Mouse (Mus musculus) liver, embryonic 14.5 days (tissue): ENCODE results near the gene Nrarp. TPM values are rescaled to one million over a fixed set of nuclear protein-coding genes. Genes with fewer than 3 reads are reported as not detected.

Experiments
- ATAC-seq: fragments of 200-750 bp; cut with Nextera tagmentation; 2 replicates; pipeline ENCODE4 v1.8.0; 2017; ENCODE audit warnings: moderate number of reproducible peaks, mild to moderate bottlenecking, moderate library complexity; ENCODE audit not compliant: insufficient read depth
- DNase-seq, 3 experiments: peaks; one replicate each; pipeline ENCODE4 v3.0.0-alpha.2; 2012 to 2013; ENCODE audit warnings: low read depth in 3 of 3, low spot score in 3 of 3
- H3K27ac ChIP-seq: fragments of 300-500 bp; sonication (generic); 2 replicates; pipeline ENCODE4 v1.5.1; 2014; ENCODE audit warnings: moderate library complexity, mild to moderate bottlenecking, control low read depth, inconsistent platforms
- H3K27me3 ChIP-seq: fragments of 300-500 bp; sonication (generic); 2 replicates; pipeline ENCODE4 v1.6.1; 2014; ENCODE audit warnings: mild to moderate bottlenecking, low read length, moderate library complexity; ENCODE audit not compliant: control insufficient read depth, insufficient read depth
- H3K36me3 ChIP-seq: fragments of 300-500 bp; sonication (generic); replicated peaks from 2 replicates; pipeline ENCODE4 v1.6.1; 2014; ENCODE audit warnings: low read depth; ENCODE audit not compliant: control insufficient read depth, insufficient read depth
- H3K4me1 ChIP-seq, 2 experiments: fragments of 200-500 bp in 1 of 2; fragments of 300-500 bp in 1 of 2; sonication (generic) in 1 of 2; replicated peaks; 2 replicates each; pipeline ENCODE4 v1.6.1; 2012 to 2014; ENCODE audit warnings: antibody characterized with exemption in 1 of 2, inconsistent platforms in 1 of 2, low read length in 1 of 2; ENCODE audit not compliant: control insufficient read depth in 2 of 2, insufficient read depth in 2 of 2
- H3K4me2 ChIP-seq: fragments of 300-500 bp; sonication (generic); 2 replicates; pipeline ENCODE4 v1.6.1; 2014; ENCODE audit warnings: low read depth, mild to moderate bottlenecking, control low read depth, moderate library complexity
- H3K4me3 ChIP-seq, 2 experiments: fragments of 200-500 bp in 1 of 2; fragments of 300-500 bp in 1 of 2; sonication (generic) in 1 of 2; 2 replicates each; pipeline ENCODE4 v1.5.1; 2012 to 2014; ENCODE audit warnings: low read depth in 2 of 2, low read length in 2 of 2, mild to moderate bottlenecking in 2 of 2, control low read depth in 1 of 2, inconsistent platforms in 1 of 2, moderate library complexity in 1 of 2; ENCODE audit not compliant: insufficient read depth in 1 of 2
- H3K9ac ChIP-seq: fragments of 300-500 bp; sonication (generic); replicated peaks from 2 replicates; pipeline ENCODE4 v1.6.1; 2014; ENCODE audit warnings: mild to moderate bottlenecking, control low read depth, moderate library complexity
- H3K9me3 ChIP-seq: fragments of 300-500 bp; sonication (generic); 2 replicates; pipeline ENCODE4 v1.6.1; 2016; ENCODE audit warnings: low read length, mixed read lengths; ENCODE audit not compliant: control insufficient read depth
- CTCF ChIP-seq: IDR thresholded peaks from 2 replicates; pipeline ENCODE4 v1.5.1; 2016; ENCODE audit warnings: antibody characterized with exemption, low read depth, control low read depth
- EP300 ChIP-seq: IDR thresholded peaks from 2 replicates; pipeline ENCODE4 v1.6.1; 2016; ENCODE audit warnings: antibody characterized with exemption, low read depth
- WGBS: fragments of 180-500 bp; shearing (Covaris S2); extraction: QIAGEN DNeasy Blood & Tissue Kit; methylation state at CpG from one replicate; pipeline ENCODE4 v1.1.7; 2014; ENCODE audit not compliant: insufficient replicate concordance; 5-methylcytosine and 5-hydroxymethylcytosine counted together
- polyA plus RNA-seq, 2 experiments: library from polyadenylated mRNA; depleted of rRNA in 1 of 2; stranded (reverse) in 1 of 2; unstranded in 1 of 2; fragments of >200 nt; fragmentation: Nextera tagmentation in 1 of 2; extraction: Ambion mirVana in 1 of 2; gene quantifications; 2 replicates each; pipeline versions ENCODE4 v1.2.1 to v1.2.3; 2012 to 2014

Nrarp gene
- polyA plus RNA-seq, 2 experiments = 1.8 to 3.9 TPM

DNA sequence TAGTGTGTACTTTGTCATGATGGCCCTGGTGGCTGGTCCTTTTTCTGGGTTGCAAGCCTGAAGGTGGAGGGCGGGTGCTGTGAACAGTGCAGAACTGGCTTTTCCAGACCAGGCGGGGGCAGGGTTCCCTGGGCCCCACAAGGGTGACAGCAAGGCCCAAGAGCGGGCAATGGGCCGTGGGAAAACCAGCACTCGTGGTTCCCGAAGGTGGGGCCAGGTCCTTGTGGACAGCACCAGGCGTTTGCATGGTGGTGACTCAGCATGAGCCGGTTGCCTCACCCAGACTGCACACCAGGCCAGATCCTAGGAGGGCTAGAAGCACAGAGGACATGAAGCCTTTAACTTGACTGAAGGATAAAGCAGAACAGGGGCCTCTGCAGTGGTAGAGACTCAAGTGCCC is 7.9 kb upstream of the Nrarp start:
- H3K27ac ChIP-seq = no peak overlapping the region
- no peaks in the 10 kb centered on the region for H3K27me3 ChIP-seq
- 32% methylated on average over 8 of the region's 8 CpGs for WGBS
- TF ChIP-seq EP300 = no peak
- TF ChIP-seq CTCF = no peak
- no peaks in the 10 kb centered on the region for H3K36me3 ChIP-seq
- ATAC-seq (no peak), DNase-seq (no peak)
- no peak overlapping the region for H3K4me2 ChIP-seq
- H3K9me3 ChIP-seq = no peaks in the 10 kb centered on the region
- no peak overlapping the region for H3K9ac ChIP-seq
- no peak overlapping the region for H3K4me3 ChIP-seq
- peaks cover 29 to 42% of the 10 kb centered on the region in 2 experiments for H3K4me1 ChIP-seq

DNA sequence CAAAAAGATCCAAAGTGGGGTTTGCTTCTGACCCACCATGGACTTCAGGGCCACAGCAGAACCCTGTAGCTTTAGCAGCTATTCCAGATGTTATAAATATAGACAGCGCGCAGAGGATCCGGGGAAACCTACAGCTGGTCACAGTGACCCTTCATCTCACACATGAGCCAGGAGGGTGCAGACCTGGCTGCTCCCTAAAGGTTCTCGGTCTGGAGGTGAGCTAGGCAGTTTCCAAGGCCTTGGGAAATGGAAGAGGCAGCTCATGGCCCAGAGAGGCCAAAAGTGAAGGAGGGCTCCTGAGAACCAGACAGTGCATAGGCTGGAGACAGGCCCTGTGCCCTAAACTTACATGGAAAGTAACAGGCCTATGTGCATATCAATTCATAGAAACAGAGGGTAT is 6.7 kb upstream of the Nrarp start:
- peaks cover 27 to 42% of the 10 kb centered on the region in 2 experiments for H3K4me1 ChIP-seq
- DNase-seq = no peak

DNA sequence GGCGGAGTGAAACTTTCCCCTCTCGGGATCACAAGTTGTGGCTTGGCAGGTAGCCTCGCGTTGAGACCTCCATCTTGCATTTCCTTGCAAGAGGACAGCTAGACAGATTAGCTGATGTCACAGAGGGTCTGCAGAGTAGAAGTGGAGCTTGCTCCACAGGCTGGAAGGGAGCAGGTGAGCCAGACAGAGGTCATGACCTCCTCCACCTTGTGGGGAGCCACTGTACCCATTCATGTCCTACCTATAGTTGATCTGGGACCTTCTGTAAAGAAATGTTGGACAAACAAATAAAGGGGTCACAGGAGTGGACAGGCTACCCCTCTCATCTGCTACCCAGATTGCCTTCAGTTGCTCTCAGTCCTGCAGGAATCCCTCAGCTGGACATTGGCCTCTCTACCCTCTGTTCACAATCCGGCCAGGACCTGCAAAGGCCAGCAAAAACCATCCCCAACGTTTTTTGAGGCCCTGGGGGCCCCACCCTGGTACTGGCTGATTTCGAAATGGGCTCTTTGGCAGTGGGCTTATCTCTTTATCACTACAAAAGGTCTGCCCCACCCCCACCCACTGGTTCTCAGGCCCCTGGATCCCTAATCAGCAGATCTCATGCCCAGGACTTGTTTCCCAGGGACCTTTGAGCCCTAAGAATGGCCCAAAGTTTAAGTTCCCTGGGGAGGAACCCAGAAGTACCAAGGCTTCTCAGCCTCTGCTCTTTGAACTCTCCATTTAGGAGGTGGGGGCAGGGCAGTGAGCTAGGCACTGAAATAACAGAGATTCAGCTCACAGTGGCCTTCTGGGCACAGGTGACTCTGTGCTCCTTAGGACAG is 5.5 kb upstream of the Nrarp start:
- Histone ChIP-seq H3K4me3 (no peak overlapping the region), H3K27ac (no peak overlapping the region), H3K27me3 (0 out of 2 replicates have a peak, but pooled peaks cover under 1% of the 10 kb centered on the region), H3K36me3 (no peaks in the 10 kb centered on the region), H3K4me1 (peaks cover 27 to 37% of the 10 kb centered on the region in 2 experiments), H3K9ac (peak overlapping the region; percentile 27; the same call in 1 of the 2 replicates), H3K4me2 (peak overlapping the region; percentile 23), H3K9me3 (no peaks in the 10 kb centered on the region)
- ATAC-seq (peak; percentile 40), DNase-seq (no peak)
- no peak for TF ChIP-seq CTCF
- TF ChIP-seq EP300 = 0 out of 2 replicates have a peak, but pooled peaks have one; percentile 27
- WGBS = 37% methylated on average over 7 of the region's 7 CpGs

More for the DNA sequence above, 6.7 kb upstream of the Nrarp start:
- TF ChIP-seq EP300 (no peak), CTCF (no peak)
- Histone ChIP-seq H3K27me3 (no peaks in the 10 kb centered on the region), H3K9ac (no peak overlapping the region), H3K9me3 (no peaks in the 10 kb centered on the region), H3K4me3 (no peak overlapping the region), H3K27ac (no peak overlapping the region), H3K36me3 (no peaks in the 10 kb centered on the region), H3K4me2 (no peak overlapping the region)
- no peak for ATAC-seq
- 84% methylated on average over 4 of the region's 4 CpGs for WGBS

DNA sequence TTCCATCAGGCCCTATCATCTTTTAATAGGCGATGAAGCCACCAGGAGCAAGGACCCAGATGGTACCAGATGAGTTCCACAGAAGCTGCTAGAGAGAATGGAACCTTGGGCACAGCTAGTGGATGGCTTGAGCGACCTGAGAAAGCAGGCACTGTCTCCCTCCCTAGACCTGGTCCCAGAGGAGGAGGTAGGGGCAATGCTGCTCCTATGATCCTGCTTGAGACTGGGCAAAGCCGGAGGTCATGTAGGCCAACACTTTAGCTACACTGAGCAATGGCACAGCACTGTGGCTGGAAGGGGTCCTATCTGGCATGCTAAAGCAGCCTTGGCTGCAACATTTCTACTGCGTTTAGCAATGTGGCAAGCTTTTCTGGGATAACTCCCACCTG is 4.9 kb upstream of the Nrarp start:
- Histone ChIP-seq H3K36me3 (no peaks in the 10 kb centered on the region), H3K27me3 (peaks cover 4% of the 10 kb centered on the region; the same call in 1 of the 2 replicates), H3K9me3 (no peaks in the 10 kb centered on the region), H3K4me2 (no peak overlapping the region), H3K4me3 (no peak overlapping the region), H3K27ac (no peak overlapping the region), H3K9ac (no peak overlapping the region), H3K4me1 (peaks cover 27 to 37% of the 10 kb centered on the region in 2 experiments)
- no peak for DNase-seq
- TF ChIP-seq CTCF (no peak), EP300 (no peak)
- ATAC-seq = no peak
- WGBS = 55% methylated on average over 4 of the region's 4 CpGs

DNA sequence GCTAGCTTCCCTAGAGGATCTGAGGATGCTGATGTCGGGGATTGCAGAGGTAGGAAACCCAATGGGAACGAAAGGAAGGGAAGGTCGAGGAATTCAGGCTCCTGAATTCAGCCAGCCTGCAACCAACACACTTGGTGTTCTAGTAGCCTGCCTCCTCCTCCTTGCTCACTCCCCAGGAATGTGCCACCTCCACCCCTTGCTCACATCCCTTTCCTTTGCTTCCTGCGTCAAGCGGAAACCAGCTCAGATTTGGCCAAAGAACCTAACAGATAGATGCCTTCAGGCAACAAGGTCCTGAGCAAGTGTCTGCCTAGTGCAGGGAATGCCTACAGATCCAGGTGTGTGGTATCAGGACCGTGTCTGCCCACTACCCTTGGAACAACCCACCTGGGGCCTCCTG is 4.0 kb upstream of the Nrarp start:
- H3K9me3 ChIP-seq = no peaks in the 10 kb centered on the region
- no peak overlapping the region for H3K9ac ChIP-seq
- no peaks in the 10 kb centered on the region for H3K36me3 ChIP-seq
- no peak overlapping the region for H3K27ac ChIP-seq
- H3K4me3 ChIP-seq = no peak overlapping the region
- 50% methylated on average over 6 of the region's 6 CpGs for WGBS
- peaks cover 7% of the 10 kb centered on the region; the same call in 1 of the 2 replicates for H3K27me3 ChIP-seq
- ATAC-seq (no peak), DNase-seq (no peak)
- H3K4me2 ChIP-seq = no peak overlapping the region
- TF ChIP-seq EP300 (no peak), CTCF (no peak)
- peaks cover 27 to 39% of the 10 kb centered on the region in 2 experiments for H3K4me1 ChIP-seq
